Mouse (Mus musculus) stomach, adult 2 months (tissue): ENCODE results near the gene Rpgr. TPM values are rescaled to one million over a fixed set of nuclear protein-coding genes. Genes with fewer than 3 reads are reported as not detected.

ENCODE experiments used
- polyA plus RNA-seq: library from polyadenylated mRNA; depleted of rRNA; stranded (reverse); fragments of >200 nt; gene quantifications from 2 replicates; pipeline ENCODE4 v1.2.3, GENCODE M21; 2012; rRNA removed

Gene Rpgr
- 0.04 and 0.09 TPM in 2 replicates for polyA plus RNA-seq

GRCm38 (mm10) chrX:10216410-10216949 lies at the start of gene Rpgr:
TSS of gene Rpgr (minus strand) at chrX:10216920.

DNA sequence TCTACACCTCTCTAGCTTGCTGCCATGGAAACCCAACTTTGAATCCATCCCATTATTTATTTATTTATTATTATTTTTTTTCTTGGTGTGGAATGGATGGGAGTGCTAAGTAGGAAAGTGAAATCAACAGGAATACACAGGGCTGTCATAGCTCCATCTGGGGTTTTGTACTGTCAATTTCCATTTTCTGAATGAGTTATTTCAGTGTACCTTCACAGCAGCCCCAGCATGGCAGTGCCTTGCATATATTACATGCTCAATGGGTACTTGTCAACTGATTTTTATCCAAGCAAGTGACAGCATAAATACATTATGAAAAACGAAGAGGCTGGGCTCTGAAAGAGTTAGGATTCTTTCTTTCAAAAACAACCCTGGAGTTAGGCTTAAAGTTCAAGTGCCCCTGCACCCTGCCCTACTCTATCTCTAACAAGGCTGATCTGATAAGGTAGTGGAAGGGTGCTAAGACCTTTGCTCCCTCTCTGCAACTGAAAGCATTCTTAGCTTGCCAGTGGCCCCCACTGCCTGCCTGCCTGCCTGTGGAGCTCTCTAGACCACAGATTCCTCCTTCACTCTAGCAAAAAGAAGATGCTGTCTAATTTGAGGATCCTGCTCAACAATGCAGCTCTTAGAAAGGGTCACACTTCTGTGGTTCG lies 35.3 kb upstream of the Rpgr start, which contains the start of gene Otc:
TSS of gene Otc (plus strand) at position 454 of the 653 bp plus-strand sequence.

GRCm38 (mm10) chrX:10117065-10117719 lies 99.5 kb downstream of the Rpgr start, which contains the start of gene Srpx:
TSS of gene Srpx (minus strand) at chrX:10117709.

Other genes starting within 250 kb of the Rpgr start
- 30.5 and 31.0 TPM in 2 replicates for gene Srpx, start 99.2 kb downstream of the Rpgr start, polyA plus RNA-seq
- gene Otc, start 35.4 kb upstream of the Rpgr start, polyA plus RNA-seq = not detected in 2 replicates